Mouse (Mus musculus) lung, adult 2 months (tissue): Measurements from ENCODE around the gene Fbxl17.

Experiments
- CTCF ChIP-seq: fragments of 200-500 bp; IDR thresholded peaks from 2 replicates; pipeline ENCODE4 v1.5.1; 2011; ENCODE audit warnings: mild to moderate bottlenecking, low read length, control low read depth; ENCODE audit not compliant: insufficient read depth
- POLR2A ChIP-seq: fragments of 200-500 bp; IDR thresholded peaks from 2 replicates; pipeline ENCODE4 v1.6.1; 2011; ENCODE audit warnings: low read depth, mild to moderate bottlenecking, control low read depth, low read length, borderline replicate concordance; ENCODE audit errors: extremely low read depth

GRCm38 (mm10) chr17:63010830-63011229 is 489.0 kb downstream of the Fbxl17 start:
- TF ChIP-seq CTCF (no peak), POLR2A (no peak)
